Mouse (Mus musculus): ENCODE data around the gene Aplp1. TPM values are rescaled to one million over a fixed set of nuclear protein-coding genes. Genes with fewer than 3 reads are reported as not detected.

The Aplp1 gene
- polyA plus RNA-seq, 2 experiments = 2.9 to 3.5 TPM

DNA sequence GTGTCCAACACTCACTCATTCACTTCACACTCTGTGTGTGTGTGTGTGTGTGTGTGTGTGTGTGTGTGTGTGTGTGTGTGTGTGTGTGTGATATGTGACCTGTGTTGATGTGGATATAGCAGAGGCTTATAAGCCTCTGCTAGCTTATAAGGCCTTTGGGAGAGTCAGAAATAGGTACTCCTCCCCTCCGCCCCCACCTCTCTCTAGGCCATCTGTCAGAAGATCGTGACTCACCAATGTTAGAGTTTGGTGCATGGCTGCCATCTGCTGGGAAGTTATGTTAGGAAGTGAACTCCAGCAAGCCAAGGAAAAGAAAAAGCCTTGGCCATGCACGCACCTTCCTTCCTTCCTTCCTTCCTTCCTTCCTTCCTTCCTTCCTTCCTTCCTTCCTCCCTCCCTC, 13.5 kb downstream of the Aplp1 start:
- no peak overlapping the region for H3K4me3 ChIP-seq (ENCODE audit: insufficient read depth in 1 of 2, low read depth in 2 of 2, low read length in 2 of 2)
- WGBS (ENCODE audit: insufficient replicate concordance) = 13% methylated on average over 3 of the region's 3 CpGs
- H3K9ac ChIP-seq (replicated peaks) = no peak overlapping the region
- H3K27ac ChIP-seq = no peak overlapping the region
- ATAC-seq (ENCODE audit: insufficient read depth) (no peak), DNase-seq (ENCODE audit: low read depth in 3 of 3, low spot score in 3 of 3) (no peak)
- no peaks in the 10 kb centered on the region for H3K9me3 ChIP-seq (ENCODE audit: control insufficient read depth, low read length)
- H3K4me2 ChIP-seq (ENCODE audit: low read depth) = no peak overlapping the region
- peak; percentile 52 for TF ChIP-seq CTCF (IDR thresholded peaks at IDR 0.05; ENCODE audit: low read depth)
- TF ChIP-seq EP300 (IDR thresholded peaks at IDR 0.05; ENCODE audit: low read depth) = no peak
- H3K4me1 ChIP-seq (replicated peaks; ENCODE audit: control insufficient read depth in 2 of 2, insufficient read depth in 2 of 2, low read length in 1 of 2) = no peaks in the 10 kb centered on the region
- no peaks in the 10 kb centered on the region for H3K36me3 ChIP-seq (replicated peaks; ENCODE audit: control insufficient read depth, insufficient read depth, low read depth)
- H3K27me3 ChIP-seq (ENCODE audit: control insufficient read depth, insufficient read depth, low read length) = no peaks in the 10 kb centered on the region

DNA sequence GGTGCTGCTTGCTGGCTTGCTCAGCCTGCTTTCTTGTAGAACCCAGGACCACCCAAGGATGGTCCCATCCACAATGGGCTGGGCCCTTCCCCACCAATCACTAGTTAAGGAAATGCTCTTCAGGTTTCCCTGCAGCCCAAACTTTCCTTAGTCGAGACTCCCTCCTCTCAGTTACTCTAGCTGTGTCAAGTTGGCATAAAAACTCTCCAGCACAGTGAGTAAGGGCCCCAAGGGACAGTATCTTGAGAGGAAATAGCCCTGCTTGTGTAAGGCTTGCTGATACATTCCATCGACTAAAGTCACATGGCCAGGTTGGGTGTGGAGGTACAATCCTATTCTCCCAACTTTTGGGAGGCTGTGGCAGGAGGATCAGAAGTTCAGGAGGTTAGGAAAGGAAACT, 15.1 kb downstream of the Aplp1 start:
- Histone ChIP-seq H3K4me3 (ENCODE audit: insufficient read depth in 1 of 2, low read depth in 2 of 2, low read length in 2 of 2) (no peak overlapping the region), H3K9me3 (ENCODE audit: control insufficient read depth, low read length) (no peaks in the 10 kb centered on the region), H3K27ac (no peak overlapping the region), H3K36me3 (replicated peaks; ENCODE audit: control insufficient read depth, insufficient read depth, low read depth) (no peaks in the 10 kb centered on the region), H3K27me3 (ENCODE audit: control insufficient read depth, insufficient read depth, low read length) (no peaks in the 10 kb centered on the region), H3K9ac (replicated peaks) (no peak overlapping the region), H3K4me1 (replicated peaks; ENCODE audit: control insufficient read depth in 2 of 2, insufficient read depth in 2 of 2, low read length in 1 of 2) (no peaks in the 10 kb centered on the region), H3K4me2 (ENCODE audit: low read depth) (no peak overlapping the region)
- 26% methylated on average over 2 of the region's 2 CpGs for WGBS (ENCODE audit: insufficient replicate concordance)
- TF ChIP-seq EP300 (IDR thresholded peaks at IDR 0.05; ENCODE audit: low read depth) = no peak
- no peak for TF ChIP-seq CTCF (IDR thresholded peaks at IDR 0.05; ENCODE audit: low read depth)
- DNase-seq (ENCODE audit: low read depth in 3 of 3, low spot score in 3 of 3) (no peak), ATAC-seq (ENCODE audit: insufficient read depth) (no peak)

- no peak for ATAC-seq (ENCODE audit: insufficient read depth)
- H3K4me1 ChIP-seq (replicated peaks; ENCODE audit: control insufficient read depth in 2 of 2, insufficient read depth in 2 of 2, low read length in 1 of 2) = no peaks in the 10 kb centered on the region
- no peak overlapping the region for H3K4me3 ChIP-seq (ENCODE audit: insufficient read depth in 1 of 2, low read depth in 2 of 2, low read length in 2 of 2)
- H3K9ac ChIP-seq (replicated peaks) = no peak overlapping the region
- H3K36me3 ChIP-seq (replicated peaks; ENCODE audit: control insufficient read depth, insufficient read depth, low read depth) = no peaks in the 10 kb centered on the region
- no peaks in the 10 kb centered on the region for H3K27me3 ChIP-seq (ENCODE audit: control insufficient read depth, insufficient read depth, low read length)
- no peaks in the 10 kb centered on the region for H3K9me3 ChIP-seq (ENCODE audit: control insufficient read depth, low read length)
- no peak overlapping the region for H3K27ac ChIP-seq
- no peak for TF ChIP-seq EP300 (IDR thresholded peaks at IDR 0.05; ENCODE audit: low read depth)
- TF ChIP-seq CTCF (IDR thresholded peaks at IDR 0.05; ENCODE audit: low read depth) = no peak
- H3K4me2 ChIP-seq (ENCODE audit: low read depth) = no peak overlapping the region
- no peak for DNase-seq (ENCODE audit: low read depth in 3 of 3, low spot score in 3 of 3)
These were observed 16.0 kb downstream of the Aplp1 start for GRCm38 (mm10) chr7:30429327-30429726.

GRCm38 (mm10) chr7:30423071-30423641, 22.2 kb downstream of the Aplp1 start:
- ATAC-seq (ENCODE audit: insufficient read depth) = no peak
- Histone ChIP-seq H3K27ac (no peak overlapping the region), H3K4me1 (replicated peaks; ENCODE audit: control insufficient read depth in 2 of 2, insufficient read depth in 2 of 2, low read length in 1 of 2) (peaks cover 0 to 17% of the 10 kb centered on the region in 2 experiments; a peak in 3 of 4 replicates), H3K4me3 (ENCODE audit: insufficient read depth in 1 of 2, low read depth in 2 of 2, low read length in 2 of 2) (peak overlapping the region; percentile 58 to 62), H3K4me2 (ENCODE audit: low read depth) (peak overlapping the region; percentile 81), H3K36me3 (replicated peaks; ENCODE audit: control insufficient read depth, insufficient read depth, low read depth) (no peaks in the 10 kb centered on the region), H3K27me3 (ENCODE audit: control insufficient read depth, insufficient read depth, low read length) (peaks cover 4% of the 10 kb centered on the region; the same call in 1 of the 2 replicates), H3K9me3 (ENCODE audit: control insufficient read depth, low read length) (no peaks in the 10 kb centered on the region), H3K9ac (replicated peaks) (no peak overlapping the region; the same call in 1 of the 2 replicates)
- 17% methylated on average over 23 of the region's 23 CpGs for WGBS (ENCODE audit: insufficient replicate concordance)
- TF ChIP-seq CTCF (IDR thresholded peaks at IDR 0.05; ENCODE audit: low read depth) = no peak
- no peak for TF ChIP-seq EP300 (IDR thresholded peaks at IDR 0.05; ENCODE audit: low read depth)
- no peak for DNase-seq (ENCODE audit: low read depth in 3 of 3, low spot score in 3 of 3)

GRCm38 (mm10) chr7:30422560-30422959, 22.8 kb downstream of the Aplp1 start:
- Histone ChIP-seq H3K9me3 (ENCODE audit: control insufficient read depth, low read length) (no peaks in the 10 kb centered on the region), H3K27me3 (ENCODE audit: control insufficient read depth, insufficient read depth, low read length) (peaks cover 4% of the 10 kb centered on the region; the same call in 1 of the 2 replicates), H3K4me3 (ENCODE audit: insufficient read depth in 1 of 2, low read depth in 2 of 2, low read length in 2 of 2) (peak overlapping the region; percentile 58 to 62), H3K36me3 (replicated peaks; ENCODE audit: control insufficient read depth, insufficient read depth, low read depth) (no peaks in the 10 kb centered on the region), H3K4me1 (replicated peaks; ENCODE audit: control insufficient read depth in 2 of 2, insufficient read depth in 2 of 2, low read length in 1 of 2) (peaks cover 0 to 17% of the 10 kb centered on the region in 2 experiments; a peak in 3 of 4 replicates), H3K9ac (replicated peaks) (peak overlapping the region; percentile 37; the same call in 1 of the 2 replicates), H3K4me2 (ENCODE audit: low read depth) (peak overlapping the region; percentile 81), H3K27ac (no peak overlapping the region)
- WGBS (ENCODE audit: insufficient replicate concordance) = 5% methylated on average over 9 of the region's 9 CpGs
- ATAC-seq (ENCODE audit: insufficient read depth) (no peak), DNase-seq (ENCODE audit: low read depth in 3 of 3, low spot score in 3 of 3) (no peak)
- TF ChIP-seq EP300 (IDR thresholded peaks at IDR 0.05; ENCODE audit: low read depth) (no peak), CTCF (IDR thresholded peaks at IDR 0.05; ENCODE audit: low read depth) (no peak)
